Mouse (Mus musculus): ENCODE measurements around the gene Gm10358.
"Not testable (repeated sequence)": the region's sequence is repeated elsewhere in the genome, so short reads cannot be mapped to it uniquely, and the experiment has no call there.

Gene Gm10358

GRCm38 (mm10) chr8:75406489-75406888 is at the start of gene Gm10358:
TSS of gene Gm10358 (minus strand) at chr8:75406589.
- DNase-seq (ENCODE audit: low spot score), result no peak

GRCm38 (mm10) chr8:75448394-75448793 is 42.0 kb upstream of the Gm10358 start, which contains the start of gene Iqcm:
TSS of gene Iqcm (plus strand) at chr8:75448694.
- no peak for DNase-seq (ENCODE audit: low spot score)

GRCm38 (mm10) chr8:75415696-75416095 is 9.3 kb upstream of the Gm10358 start:
- DNase-seq (ENCODE audit: low spot score), result not testable (repeated sequence)

DNA sequence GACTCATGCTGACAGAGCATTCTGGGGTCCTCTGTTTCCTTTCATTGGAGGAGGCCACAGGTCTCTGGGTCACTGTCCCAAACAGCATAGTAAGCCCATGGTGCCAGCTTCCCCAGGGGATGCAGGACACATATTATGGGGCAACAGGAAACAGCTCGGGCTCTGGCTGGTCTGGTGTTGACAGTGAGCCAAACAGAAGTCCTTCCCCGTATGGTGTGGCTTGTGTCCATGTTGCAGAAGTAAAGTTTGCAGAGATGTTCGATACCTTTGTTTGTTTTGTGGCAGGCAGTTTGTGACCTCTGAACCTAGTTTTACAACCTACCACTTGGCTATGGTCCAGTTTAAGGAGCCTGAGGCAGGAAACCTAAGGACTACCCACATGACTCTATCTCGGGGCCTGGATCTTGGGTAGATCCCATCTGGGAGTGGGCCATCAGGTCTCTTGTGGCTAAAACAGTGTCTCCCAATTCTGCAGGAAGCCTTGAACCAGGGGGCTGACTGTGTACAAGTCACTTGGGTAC is 21.6 kb downstream of the Gm10358 start:
- DNase-seq (ENCODE audit: low spot score), result no peak

- DNase-seq (ENCODE audit: low spot score), result no peak
These were observed 30.8 kb downstream of the Gm10358 start for GRCm38 (mm10) chr8:75375530-75376123.

DNA sequence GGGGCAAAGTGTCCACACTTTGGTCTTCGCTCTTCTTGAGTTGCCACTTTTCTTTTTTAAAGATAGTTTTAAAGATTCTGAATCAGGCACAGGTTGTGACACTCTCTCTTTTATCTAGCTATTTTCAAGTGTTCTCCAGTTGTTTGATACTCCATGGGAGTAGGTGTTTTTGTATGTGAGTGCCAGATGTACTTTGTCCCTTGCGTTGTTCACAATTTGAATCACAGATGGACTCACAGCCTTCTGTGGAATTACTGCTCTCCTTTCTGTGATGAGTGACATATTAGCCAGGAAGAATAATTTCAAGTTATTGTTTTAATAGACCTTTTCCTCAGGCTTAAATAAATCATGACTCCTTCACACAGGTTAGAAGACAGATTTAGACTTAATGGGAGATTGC is 34.4 kb downstream of the Gm10358 start:
- no peak for DNase-seq (ENCODE audit: low spot score)

Measured in testis, postnatal 10 days (tissue).